Mouse (Mus musculus): ENCODE measurements at regions not wholly inside any gene's neighbourhood (a gene's known extent, or its start where the extent isn't known, plus 50 kb on each side); places are given as distances from the start of the nearest gene placed in this dataset.

DNA sequence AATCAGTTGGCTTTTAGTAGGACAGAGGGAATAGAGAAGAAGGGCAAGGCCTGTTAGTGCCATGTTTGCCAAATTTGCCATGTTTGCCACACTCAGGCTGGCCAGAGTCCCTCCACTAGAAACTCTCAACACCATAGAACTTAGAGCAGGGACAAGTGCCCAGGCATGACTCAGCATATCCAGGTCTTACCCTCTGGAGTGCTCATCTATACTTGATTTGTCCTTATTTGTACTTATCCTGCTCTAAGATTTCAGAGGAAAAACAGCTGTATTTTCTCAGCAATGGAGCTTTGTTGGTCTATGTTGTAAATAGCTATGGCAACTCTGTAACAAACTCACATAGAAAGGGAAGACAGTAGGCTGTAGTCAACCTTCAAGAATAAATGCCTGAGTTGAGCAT is 393.6 kb upstream of the Nrp1 start:
- no peak for TF ChIP-seq POLR2A (IDR thresholded peaks at IDR 0.05; ENCODE audit: insufficient read length, low read depth)
- no peak for TF ChIP-seq MYOD1 (IDR thresholded peaks at IDR 0.05; ENCODE audit: control insufficient read depth in 1 of 3, insufficient read length in 2 of 3, low read depth in 2 of 3)
- no peak for TF ChIP-seq REST (IDR thresholded peaks at IDR 0.05; ENCODE audit: insufficient read depth, insufficient read length)
- no peak for TF ChIP-seq POLR2AphosphoS2 (IDR thresholded peaks at IDR 0.05; ENCODE audit: insufficient read length, low read depth)

Data from myocyte (in vitro differentiated cells).